Mouse (Mus musculus) E14TG2a.4 (cell line): ENCODE measurements around the gene Smim12.

Source experiments
- H3K27me3 ChIP-seq: 2 replicates; pipeline ENCODE4 v1.6.1; 2014; ENCODE audit warnings: low read length, control low read depth; ENCODE audit not compliant: insufficient read depth
- H3K36me3 ChIP-seq: 2 replicates; pipeline ENCODE4 v1.6.1; 2014; ENCODE audit warnings: low read length, control low read depth; ENCODE audit not compliant: insufficient read depth
- H3K4me1 ChIP-seq: replicated peaks from 2 replicates; pipeline ENCODE4 v1.6.1; 2014; ENCODE audit warnings: low read depth, low read length, control low read depth
- H3K4me3 ChIP-seq: replicated peaks from 2 replicates; pipeline ENCODE4 v1.5.1; 2014; ENCODE audit warnings: mild to moderate bottlenecking, low read length
- H3K9me3 ChIP-seq: 2 replicates; pipeline ENCODE4 v1.6.1; 2014; ENCODE audit warnings: low read length, control low read depth
- CTCF ChIP-seq: conservative IDR thresholded peaks from 2 replicates; pipeline ENCODE4 v1.5.1; 2014; ENCODE audit warnings: low read length
- NANOG ChIP-seq: IDR thresholded peaks from 2 replicates; pipeline ENCODE4 v1.6.1; 2014; ENCODE audit warnings: borderline replicate concordance, low read length, mixed read lengths
- POU5F1 ChIP-seq: IDR thresholded peaks from 2 replicates; pipeline ENCODE4 v1.6.1; 2014; ENCODE audit warnings: low read length, borderline replicate concordance

The Smim12 gene

DNA sequence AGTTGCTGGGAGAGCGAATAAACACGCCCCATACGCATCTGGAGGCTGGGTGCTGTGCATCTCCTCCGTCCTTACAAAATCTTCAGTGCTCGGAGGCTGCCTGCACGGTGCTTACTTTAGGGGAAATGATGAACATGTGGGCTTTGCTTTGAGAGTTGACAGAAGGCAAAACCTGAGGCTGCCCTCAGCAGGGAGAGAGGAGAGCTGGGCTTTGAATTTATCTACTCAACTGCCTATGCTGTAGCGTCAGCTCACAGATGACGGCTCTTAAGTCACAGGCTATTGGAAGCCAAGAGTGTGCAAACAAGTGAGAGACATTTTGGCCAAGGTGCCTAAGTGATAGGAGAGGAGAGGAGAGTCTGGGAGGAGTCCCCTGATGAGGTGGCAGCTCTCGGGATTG is 35.7 kb downstream of the Smim12 start:
- H3K9me3 ChIP-seq: no peaks in the 10 kb centered on the region
- H3K4me1 ChIP-seq: peaks cover 6% of the 10 kb centered on the region
- H3K36me3 ChIP-seq: no peaks in the 10 kb centered on the region
- H3K27me3 ChIP-seq: no peaks in the 10 kb centered on the region
- TF ChIP-seq CTCF (no peak), NANOG (no peak), POU5F1 (no peak)
- no peak overlapping the region for H3K4me3 ChIP-seq

DNA sequence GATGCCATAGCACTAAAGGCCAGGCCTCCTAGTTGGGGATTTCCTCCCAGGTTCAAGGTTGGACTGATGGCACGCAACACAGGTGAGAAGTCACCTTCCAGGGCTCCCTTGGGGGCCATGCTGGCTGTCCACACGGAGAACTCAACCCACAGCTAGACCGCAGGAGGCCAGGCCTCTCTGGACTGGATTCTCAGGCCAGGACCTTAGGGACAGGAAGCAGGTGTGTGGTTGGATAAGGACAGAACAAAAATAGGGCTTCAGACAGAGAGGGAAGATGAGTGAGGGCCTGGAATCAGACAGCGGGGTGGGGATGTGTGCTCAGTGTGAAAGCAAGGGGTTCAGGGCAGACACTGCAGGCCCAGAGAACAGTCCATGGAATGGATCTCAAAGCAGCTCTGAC is 43.3 kb downstream of the Smim12 start:
- H3K36me3 ChIP-seq: no peaks in the 10 kb centered on the region
- H3K9me3 ChIP-seq: no peaks in the 10 kb centered on the region
- no peak overlapping the region for H3K4me3 ChIP-seq
- H3K27me3 ChIP-seq: 0 out of 2 replicates have a peak, but pooled peaks cover 3% of the 10 kb centered on the region
- no peak for TF ChIP-seq NANOG
- TF ChIP-seq POU5F1: no peak
- no peak for TF ChIP-seq CTCF
- H3K4me1 ChIP-seq: peaks cover 7% of the 10 kb centered on the region; the same call in 1 of the 2 replicates

DNA sequence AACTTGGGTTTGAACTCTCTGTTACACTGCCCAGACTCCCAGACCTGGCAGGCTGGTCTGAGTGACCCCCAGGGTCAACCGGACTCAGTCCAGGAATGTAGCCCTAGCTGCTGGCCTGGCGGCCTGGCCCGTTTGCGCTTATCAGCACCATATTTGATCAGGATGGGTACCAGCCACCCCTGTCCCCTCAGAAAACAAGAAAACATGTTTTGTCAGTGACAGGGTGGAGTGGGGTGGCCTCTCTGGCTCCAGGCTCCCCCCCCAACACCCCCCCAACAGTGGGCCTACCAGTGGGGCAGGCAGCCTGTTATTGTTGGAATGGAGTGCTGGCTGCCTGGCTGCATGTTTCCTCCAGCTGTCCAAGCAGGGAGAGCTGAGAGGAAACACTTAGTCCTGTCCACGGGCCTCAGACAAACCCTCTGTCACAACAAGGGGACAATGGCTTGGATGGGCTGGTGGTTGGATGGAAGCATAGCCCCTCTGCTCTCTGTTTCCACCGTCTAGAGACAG is 45.5 kb downstream of the Smim12 start:
- TF ChIP-seq CTCF (no peak), POU5F1 (no peak), NANOG (no peak)
- Histone ChIP-seq H3K36me3 (no peaks in the 10 kb centered on the region), H3K4me1 (peaks cover 13% of the 10 kb centered on the region), H3K27me3 (0 out of 2 replicates have a peak, but pooled peaks cover 6% of the 10 kb centered on the region), H3K4me3 (no peak overlapping the region), H3K9me3 (no peaks in the 10 kb centered on the region)

DNA sequence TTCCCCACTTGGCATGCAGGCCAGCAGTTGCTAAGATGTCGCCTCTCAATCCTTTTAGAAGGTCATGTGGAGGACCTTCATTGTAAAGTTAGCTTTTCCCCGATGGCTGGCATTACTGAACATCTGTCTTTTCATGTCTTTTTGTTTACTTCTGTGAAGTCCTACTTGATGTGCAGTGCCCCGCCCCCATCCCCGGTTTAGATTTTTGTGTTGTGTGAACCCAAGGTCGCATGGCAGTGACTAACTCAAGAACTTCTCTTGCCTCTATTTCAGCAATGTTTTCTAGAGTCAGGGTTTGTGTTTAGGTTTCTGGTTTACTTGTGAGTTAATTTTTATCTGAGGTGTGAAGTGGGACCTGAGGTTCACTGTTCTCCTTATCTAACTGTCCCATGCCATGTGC is 49.0 kb downstream of the Smim12 start:
- no peaks in the 10 kb centered on the region for H3K36me3 ChIP-seq
- H3K4me3 ChIP-seq: no peak overlapping the region
- no peaks in the 10 kb centered on the region for H3K9me3 ChIP-seq
- H3K27me3 ChIP-seq: 0 out of 2 replicates have a peak, but pooled peaks cover 6% of the 10 kb centered on the region
- H3K4me1 ChIP-seq: peaks cover 13% of the 10 kb centered on the region
- TF ChIP-seq NANOG (no peak), CTCF (no peak), POU5F1 (no peak)
